Mouse (Mus musculus) CD4-positive, CD25-positive, alpha-beta regulatory T cell, adult 9 weeks (primary cell): Measurements from ENCODE around the gene Fam124a. TPM values are rescaled to one million over a fixed set of nuclear protein-coding genes. Genes with fewer than 3 reads are reported as not detected.

Experiments used
- polyA plus RNA-seq: library from polyadenylated mRNA; unstranded; fragments of 100-300 nt; shearing (Covaris generic); gene quantifications from one replicate; pipeline ENCODE4 v1.2.1, GENCODE M21; 2017

The Fam124a gene
- polyA plus RNA-seq = not detected

DNA sequence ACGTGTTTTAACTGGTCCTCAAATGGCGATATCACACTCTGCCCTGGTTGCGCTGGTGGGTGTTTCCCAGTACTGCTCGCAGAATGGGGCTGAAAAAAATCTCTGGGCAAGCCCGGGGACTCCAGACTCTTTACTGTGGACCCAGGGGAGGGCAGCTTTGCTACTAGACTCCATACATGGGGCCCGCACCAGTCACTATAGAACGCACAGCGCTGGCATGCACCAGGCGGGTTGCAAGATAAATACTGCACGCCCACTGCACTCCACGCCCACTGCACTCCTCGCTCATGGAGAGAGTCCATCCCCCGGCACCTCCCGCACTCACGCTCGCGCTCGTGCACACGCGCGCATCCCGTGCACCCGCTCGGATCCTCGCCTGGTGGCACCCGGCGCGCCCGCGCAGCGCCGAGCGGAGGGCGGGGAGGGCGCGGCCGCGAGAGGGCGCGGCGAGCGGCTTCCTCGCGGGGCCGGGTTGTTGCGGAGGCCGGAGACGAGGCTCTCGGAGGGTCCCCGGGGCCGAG is at the start of gene Fam124a:
Gene Fam124a, plus strand, starts transcription at position 429 of the 521 bp plus-strand sequence.

DNA sequence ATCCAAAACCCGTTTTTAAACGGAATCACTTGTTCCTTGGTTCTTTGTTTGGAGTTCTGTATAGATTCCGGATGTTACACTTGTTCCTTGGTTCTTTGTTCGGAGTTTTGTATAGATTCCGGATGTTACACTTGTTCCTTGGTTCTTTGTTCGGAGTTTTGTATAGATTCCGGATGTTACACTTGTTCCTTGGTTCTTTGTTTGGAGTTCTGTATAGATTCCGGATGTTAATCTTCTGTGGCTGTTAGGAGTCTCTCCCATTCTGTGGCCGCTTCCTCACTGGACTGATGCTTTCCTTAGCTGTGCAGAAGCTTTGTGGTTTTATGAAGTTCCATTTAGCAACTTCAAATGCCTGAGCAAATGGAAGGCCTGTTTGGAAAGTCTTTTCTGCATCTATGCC is 11.3 kb downstream of the Fam124a start, which contains the start of gene Gm4131:
Gene Gm4131, minus strand, starts transcription at position 101 of the 400 bp plus-strand sequence.

Other genes with a start within 250 kb of the Fam124a start
- gene Gucy1b2, start 99.4 kb upstream of the Fam124a start, polyA plus RNA-seq = not detected
- gene Gm4131, start 11.2 kb downstream of the Fam124a start, polyA plus RNA-seq = not detected
- gene Serpine3, start 107.9 kb downstream of the Fam124a start, polyA plus RNA-seq = not detected
- gene Ints6, start 205.4 kb downstream of the Fam124a start, polyA plus RNA-seq = 46.1 TPM